Mouse (Mus musculus) neural tube, embryonic 14.5 days (tissue): ENCODE results near the gene Sypl2. TPM values are rescaled to one million over a fixed set of nuclear protein-coding genes. Genes with fewer than 3 reads are reported as not detected.

Source experiments
- ATAC-seq: fragments of 200-750 bp; cut with Nextera tagmentation; 2 replicates; pipeline ENCODE4 v1.8.0; 2017; ENCODE audit warnings: low read depth, mild to moderate bottlenecking, moderate TSS enrichment, moderate library complexity
- H3K27ac ChIP-seq: fragments of 300-500 bp; sonication (generic); 2 replicates; pipeline ENCODE4 v1.5.1; 2014; ENCODE audit warnings: low read depth, mild to moderate bottlenecking, control low read depth, low read length, moderate library complexity, mixed read lengths
- H3K27me3 ChIP-seq: fragments of 300-500 bp; sonication (generic); 2 replicates; pipeline ENCODE4 v1.6.1; 2014; ENCODE audit warnings: low read length; ENCODE audit not compliant: control insufficient read depth, insufficient read depth
- H3K36me3 ChIP-seq: fragments of 300-500 bp; sonication (generic); 2 replicates; pipeline ENCODE4 v1.6.1; 2014; ENCODE audit warnings: low read length, mixed read lengths; ENCODE audit not compliant: control insufficient read depth, insufficient read depth
- H3K4me1 ChIP-seq: fragments of 300-500 bp; sonication (generic); 2 replicates; pipeline ENCODE4 v1.6.1; 2014; ENCODE audit warnings: low read length; ENCODE audit not compliant: control insufficient read depth, insufficient read depth
- H3K4me2 ChIP-seq: fragments of 300-500 bp; sonication (generic); 2 replicates; pipeline ENCODE4 v1.6.1; 2014; ENCODE audit warnings: mild to moderate bottlenecking, low read depth, low read length, control low read depth
- H3K4me3 ChIP-seq: fragments of 300-500 bp; sonication (generic); 2 replicates; pipeline ENCODE4 v1.5.1; 2014; ENCODE audit warnings: low read depth, low read length, control low read depth, mixed read lengths
- H3K9ac ChIP-seq: fragments of 300-500 bp; sonication (generic); replicated peaks from 2 replicates; pipeline ENCODE4 v1.6.1; 2014; ENCODE audit warnings: low read depth, mild to moderate bottlenecking, control low read depth, low read length, mixed read lengths
- H3K9me3 ChIP-seq: fragments of 300-500 bp; sonication (generic); 2 replicates; pipeline ENCODE4 v1.6.1; 2016; ENCODE audit warnings: low read length; ENCODE audit not compliant: control insufficient read depth
- WGBS: fragments of 180-500 bp; shearing (Covaris S2); extraction: QIAGEN DNeasy Blood & Tissue Kit; methylation state at CpG from one replicate; pipeline ENCODE4 v1.1.7; 2014; 5-methylcytosine and 5-hydroxymethylcytosine counted together
- polyA plus RNA-seq: library from polyadenylated mRNA; unstranded; fragments of >200 nt; fragmentation: Nextera tagmentation; extraction: Ambion mirVana; gene quantifications from 2 replicates; pipeline ENCODE4 v1.2.1, GENCODE M21; 2014

The Sypl2 gene
- polyA plus RNA-seq, 1 experiment from 2014 or later = 0.32 TPM

- no peak overlapping the region for H3K9ac ChIP-seq
Observed at GRCm38 (mm10) chr3:108169199-108169598, 57.2 kb downstream of the Sypl2 start.

GRCm38 (mm10) chr3:108167499-108167898 is 58.9 kb downstream of the Sypl2 start:
- Histone ChIP-seq H3K4me3 (no peak overlapping the region), H3K27me3 (no peaks in the 10 kb centered on the region), H3K27ac (peak overlapping the region; percentile 45), H3K36me3 (no peaks in the 10 kb centered on the region), H3K9ac (no peak overlapping the region), H3K9me3 (no peaks in the 10 kb centered on the region), H3K4me1 (peaks cover 29% of the 10 kb centered on the region), H3K4me2 (no peak overlapping the region)
- WGBS = 30% methylated on average over 14 of the region's 14 CpGs
- ATAC-seq = no peak

More at GRCm38 (mm10) chr3:108169199-108169598, 57.2 kb downstream of the Sypl2 start:
- no peaks in the 10 kb centered on the region for H3K27me3 ChIP-seq
- no peaks in the 10 kb centered on the region for H3K9me3 ChIP-seq
- peaks cover 34% of the 10 kb centered on the region for H3K4me1 ChIP-seq
- WGBS = 44% methylated on average over 3 of the region's 3 CpGs
- no peak for ATAC-seq
- peak overlapping the region; percentile 44; the same call in 1 of the 2 replicates for H3K27ac ChIP-seq
- no peaks in the 10 kb centered on the region for H3K36me3 ChIP-seq
- no peak overlapping the region for H3K4me3 ChIP-seq
- H3K4me2 ChIP-seq = no peak overlapping the region

- 3% methylated on average over 8 of the region's 11 CpGs for WGBS
- Histone ChIP-seq H3K9me3 (no peaks in the 10 kb centered on the region), H3K4me1 (peaks cover 29% of the 10 kb centered on the region), H3K36me3 (no peaks in the 10 kb centered on the region), H3K27me3 (no peaks in the 10 kb centered on the region), H3K4me2 (no peak overlapping the region), H3K27ac (peak overlapping the region; percentile 45), H3K4me3 (no peak overlapping the region), H3K9ac (no peak overlapping the region)
- ATAC-seq = peak; percentile 50
Observed at GRCm38 (mm10) chr3:108166486-108167211, 59.8 kb downstream of the Sypl2 start.

GRCm38 (mm10) chr3:108165532-108166315 is 60.7 kb downstream of the Sypl2 start:
- Histone ChIP-seq H3K4me2 (no peak overlapping the region), H3K4me3 (no peak overlapping the region), H3K36me3 (no peaks in the 10 kb centered on the region), H3K9ac (no peak overlapping the region), H3K27ac (peak overlapping the region; percentile 45), H3K27me3 (no peaks in the 10 kb centered on the region), H3K4me1 (peaks cover 29% of the 10 kb centered on the region), H3K9me3 (no peaks in the 10 kb centered on the region)
- 18% methylated on average over 10 of the region's 10 CpGs for WGBS
- ATAC-seq = peak; percentile 25

GRCm38 (mm10) chr3:108164807-108165206 is 61.6 kb downstream of the Sypl2 start:
- H3K4me1 ChIP-seq = peaks cover 29% of the 10 kb centered on the region
- 0 out of 2 replicates have a peak overlapping the region, but pooled peaks have one; percentile 5 for H3K4me3 ChIP-seq
- no peaks in the 10 kb centered on the region for H3K36me3 ChIP-seq
- H3K27ac ChIP-seq = peak overlapping the region; percentile 45
- H3K9ac ChIP-seq = 0 out of 2 replicates have a peak overlapping the region, but pooled peaks have one; percentile 21
- H3K9me3 ChIP-seq = no peaks in the 10 kb centered on the region
- peak; percentile 78; the same call in 1 of the 2 replicates for ATAC-seq
- peak overlapping the region; percentile 36 for H3K4me2 ChIP-seq
- no peaks in the 10 kb centered on the region for H3K27me3 ChIP-seq
- 8% methylated on average over 9 of the region's 9 CpGs for WGBS

- H3K9me3 ChIP-seq = no peaks in the 10 kb centered on the region
- H3K4me2 ChIP-seq = no peak overlapping the region
- no peak overlapping the region for H3K9ac ChIP-seq
- no peak for ATAC-seq
- WGBS = 63% methylated on average over 5 of the region's 5 CpGs
- no peaks in the 10 kb centered on the region for H3K36me3 ChIP-seq
- no peak overlapping the region for H3K4me3 ChIP-seq
- peaks cover 25% of the 10 kb centered on the region for H3K4me1 ChIP-seq
- no peaks in the 10 kb centered on the region for H3K27me3 ChIP-seq
- H3K27ac ChIP-seq = no peak overlapping the region
Observed at GRCm38 (mm10) chr3:108164091-108164490, 62.4 kb downstream of the Sypl2 start.

Other genes with a start within 250 kb of the Sypl2 start
- 1.2 and 6.6 TPM in 2 replicates for gene Gstm2, start 240.2 kb downstream of the Sypl2 start, polyA plus RNA-seq
- 123 and 186 TPM in 2 replicates for gene Gstm1, start 208.7 kb downstream of the Sypl2 start, polyA plus RNA-seq
- 17.7 and 18.6 TPM in 2 replicates for gene Gstm4, start 181.8 kb downstream of the Sypl2 start, polyA plus RNA-seq
- 51.7 and 53.5 TPM in 2 replicates for gene Ampd2, start 140.0 kb downstream of the Sypl2 start, polyA plus RNA-seq
- 0.24 TPM in 1 of 2 replicates, not detected in the other for gene Gnat2, start 133.9 kb downstream of the Sypl2 start, polyA plus RNA-seq
- gene Gnai3, start 80.5 kb downstream of the Sypl2 start, polyA plus RNA-seq = 108 and 141 TPM in 2 replicates
- 2.7 and 4.5 TPM in 2 replicates for gene Gpr61, start 71.8 kb downstream of the Sypl2 start, polyA plus RNA-seq
- gene Amigo1, start 40.3 kb downstream of the Sypl2 start, polyA plus RNA-seq = 11.2 TPM in 2 replicates
- 2.0 and 2.3 TPM in 2 replicates for gene Cyb561d1, start 25.4 kb downstream of the Sypl2 start, polyA plus RNA-seq
- gene Atxn7l2, start 15.7 kb downstream of the Sypl2 start, polyA plus RNA-seq = 22.0 and 24.0 TPM in 2 replicates
- 243 TPM in 2 replicates for gene Psma5, start 30.3 kb upstream of the Sypl2 start, polyA plus RNA-seq
- 19.4 and 26.7 TPM in 2 replicates for gene Sort1, start 57.4 kb upstream of the Sypl2 start, polyA plus RNA-seq
- gene Mybphl, start 138.3 kb upstream of the Sypl2 start, polyA plus RNA-seq = 0.48 TPM in 1 of 2 replicates, not detected in the other
- 3.2 and 3.5 TPM in 2 replicates for gene Psrc1, start 157.2 kb upstream of the Sypl2 start, polyA plus RNA-seq
- 50.4 and 56.7 TPM in 2 replicates for gene Celsr2, start 188.9 kb upstream of the Sypl2 start, polyA plus RNA-seq
- 223 and 244 TPM in 2 replicates for gene Sars, start 218.6 kb upstream of the Sypl2 start, polyA plus RNA-seq